Mouse (Mus musculus) heart, postnatal 0 days (tissue): ENCODE measurements around the gene Hsdl1. TPM values are rescaled to one million over a fixed set of nuclear protein-coding genes. Genes with fewer than 3 reads are reported as not detected.

Experiments used
- ATAC-seq: fragments of 200-750 bp; cut with Nextera tagmentation; 2 replicates; pipeline ENCODE4 v1.8.0; 2017; ENCODE audit warnings: low read depth, moderate number of reproducible peaks, moderate library complexity; ENCODE audit not compliant: insufficient read depth
- DNase-seq: peaks from one replicate; pipeline ENCODE4 v3.0.0-alpha.2; 2016; ENCODE audit warnings: low spot score
- H3K27ac ChIP-seq: fragments of 300-500 bp; sonication (generic); 2 replicates; pipeline ENCODE4 v1.5.1; 2014; ENCODE audit warnings: low read depth, mild to moderate bottlenecking
- H3K27me3 ChIP-seq: fragments of 300-500 bp; sonication (generic); 2 replicates; pipeline ENCODE4 v1.6.1; 2014; ENCODE audit warnings: low read length, mixed read lengths; ENCODE audit not compliant: control insufficient read depth, insufficient read depth
- H3K36me3 ChIP-seq: fragments of 300-500 bp; sonication (generic); replicated peaks from 2 replicates; pipeline ENCODE4 v1.6.1; 2014; ENCODE audit warnings: low read length, mixed read lengths; ENCODE audit not compliant: control insufficient read depth, insufficient read depth
- H3K4me1 ChIP-seq: fragments of 300-500 bp; sonication (generic); 2 replicates; pipeline ENCODE4 v1.6.1; 2014; ENCODE audit warnings: antibody characterized with exemption; ENCODE audit not compliant: control insufficient read depth, insufficient read depth
- H3K4me2 ChIP-seq: fragments of 300-500 bp; sonication (generic); 2 replicates; pipeline ENCODE4 v1.6.1; 2014; ENCODE audit warnings: low read depth, mild to moderate bottlenecking, low read length, moderate library complexity
- H3K4me3 ChIP-seq: fragments of 300-500 bp; sonication (generic); 2 replicates; pipeline ENCODE4 v1.5.1; 2014; ENCODE audit warnings: low read depth, low read length
- H3K9ac ChIP-seq: fragments of 300-500 bp; sonication (generic); replicated peaks from 2 replicates; pipeline ENCODE4 v1.6.1; 2014; ENCODE audit warnings: low read depth, low read length, mixed read lengths
- H3K9me3 ChIP-seq: fragments of 300-500 bp; sonication (generic); replicated peaks from 2 replicates; pipeline ENCODE4 v1.6.1; 2016; ENCODE audit warnings: low read length; ENCODE audit not compliant: control insufficient read depth
- CTCF ChIP-seq: IDR thresholded peaks from 2 replicates; pipeline ENCODE4 v1.5.1; 2016; ENCODE audit warnings: antibody characterized with exemption, control low read depth, low read depth
- EP300 ChIP-seq: IDR thresholded peaks from 2 replicates; pipeline ENCODE4 v1.6.1; 2016; ENCODE audit warnings: antibody characterized with exemption, low read depth
- WGBS: fragments of 180-500 bp; shearing (Covaris S2); extraction: QIAGEN DNeasy Blood & Tissue Kit; methylation state at CpG from one replicate; pipeline ENCODE4 v1.1.7; 2014; 5-methylcytosine and 5-hydroxymethylcytosine counted together
- polyA plus RNA-seq: library from polyadenylated mRNA; unstranded; fragments of >200 nt; fragmentation: Nextera tagmentation; extraction: Ambion mirVana; gene quantifications from 2 replicates; pipeline ENCODE4 v1.2.1, GENCODE M21; 2015
- total RNA-seq: library from RNA; depleted of rRNA; stranded (reverse); fragments of >200 nt; gene quantifications from 2 replicates; pipeline ENCODE4 v1.2.3, GENCODE M21; 2014; ENCODE audit warnings: low replicate concordance

The Hsdl1 gene
- total and polyA plus RNA-seq, 2 experiments from 2014 or later, result 20.6 to 36.3 TPM

DNA sequence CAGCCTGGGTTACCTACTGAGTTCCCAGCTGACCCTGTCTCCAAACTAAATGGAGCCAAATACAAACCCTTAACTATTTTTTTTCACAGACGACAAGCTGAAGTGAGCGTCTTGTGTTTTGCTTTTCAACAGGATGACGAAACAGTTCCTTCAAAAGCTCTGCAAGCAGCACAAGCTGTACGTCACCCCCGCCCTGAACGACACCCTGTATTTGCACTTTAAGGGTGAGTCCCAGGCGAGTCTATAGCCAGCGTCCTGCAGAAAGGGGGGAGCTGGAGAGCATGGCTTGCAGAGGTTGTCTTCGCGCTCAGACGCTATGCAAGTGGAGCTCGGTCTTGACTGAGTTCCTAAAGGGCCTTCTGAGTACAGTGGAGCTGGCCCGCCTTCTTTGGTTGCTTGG, 4.1 kb upstream of the Hsdl1 start:
- ATAC-seq (no peak), DNase-seq (no peak)
- 61% methylated on average over 13 of the region's 13 CpGs for WGBS
- Histone ChIP-seq H3K36me3 (no peaks in the 10 kb centered on the region), H3K4me3 (no peak overlapping the region), H3K9me3 (no peaks in the 10 kb centered on the region), H3K9ac (no peak overlapping the region), H3K27me3 (0 out of 2 replicates have a peak, but pooled peaks cover 12% of the 10 kb centered on the region), H3K27ac (no peak overlapping the region), H3K4me1 (peaks cover 6% of the 10 kb centered on the region; the same call in 1 of the 2 replicates), H3K4me2 (no peak overlapping the region)
- TF ChIP-seq EP300 (no peak), CTCF (no peak)

DNA sequence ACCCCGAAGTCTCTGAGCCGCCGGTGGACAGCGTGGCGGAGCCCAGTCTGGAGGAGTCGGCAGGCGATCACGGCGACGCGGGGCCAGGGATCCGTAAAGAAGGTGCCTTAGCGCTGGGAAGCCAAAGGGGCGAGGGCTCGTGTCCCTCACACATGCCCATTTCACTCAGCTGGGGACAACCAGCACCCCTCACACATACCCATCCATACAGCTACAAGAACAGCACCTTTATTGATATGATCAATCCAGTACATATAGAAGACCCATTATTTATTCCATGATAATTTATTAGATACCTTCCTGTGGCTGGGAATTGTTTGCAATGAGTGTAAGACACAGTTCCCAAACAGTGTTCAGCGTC, 363 bp upstream of the Hsdl1 start:
- TF ChIP-seq CTCF, result no peak
- TF ChIP-seq EP300, result no peak
- H3K9ac ChIP-seq, result peak overlapping the region; percentile 71; the same call in 1 of the 2 replicates
- peak overlapping the region; percentile 78 for H3K4me3 ChIP-seq
- DNase-seq, result no peak
- H3K36me3 ChIP-seq, result no peaks in the 10 kb centered on the region
- 0 out of 2 replicates have a peak, but pooled peaks cover 12% of the 10 kb centered on the region for H3K27me3 ChIP-seq
- H3K9me3 ChIP-seq, result no peaks in the 10 kb centered on the region
- peaks cover 10% of the 10 kb centered on the region; the same call in 1 of the 2 replicates for H3K4me1 ChIP-seq
- WGBS, result 2% methylated on average over 15 of the region's 16 CpGs
- no peak for ATAC-seq
- peak overlapping the region; percentile 81 for H3K4me2 ChIP-seq
- H3K27ac ChIP-seq, result no peak overlapping the region

DNA sequence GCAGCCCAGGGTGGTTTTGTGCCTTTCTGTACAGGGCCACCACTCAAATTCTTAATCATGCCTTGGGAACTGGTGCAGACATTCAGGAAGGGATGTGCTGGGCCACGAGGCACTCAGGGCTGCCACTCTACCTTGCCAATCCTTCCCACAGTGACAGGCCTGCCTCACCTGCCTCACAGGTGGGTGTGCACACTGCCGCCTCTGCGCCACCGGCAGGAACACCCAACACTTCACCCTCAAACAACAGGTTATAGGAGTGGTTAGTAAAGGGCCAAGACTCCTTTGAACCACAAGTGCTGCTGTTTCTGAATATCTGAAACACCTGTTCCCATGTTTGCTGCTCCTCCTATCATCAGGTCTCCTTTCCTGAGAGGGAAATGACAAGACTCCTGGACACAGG, 2.6 kb downstream of the Hsdl1 start:
- Histone ChIP-seq H3K36me3 (peaks cover 5% of the 10 kb centered on the region; the same call in 1 of the 2 replicates), H3K27me3 (0 out of 2 replicates have a peak, but pooled peaks cover 12% of the 10 kb centered on the region), H3K4me3 (no peak overlapping the region; the same call in 1 of the 2 replicates), H3K9ac (no peak overlapping the region), H3K4me2 (peak overlapping the region; percentile 16; the same call in 1 of the 2 replicates), H3K27ac (no peak overlapping the region), H3K4me1 (peaks cover 10% of the 10 kb centered on the region; the same call in 1 of the 2 replicates), H3K9me3 (no peaks in the 10 kb centered on the region)
- TF ChIP-seq CTCF (no peak), EP300 (no peak)
- DNase-seq (no peak), ATAC-seq (no peak)
- 78% methylated on average over 4 of the region's 4 CpGs for WGBS

DNA sequence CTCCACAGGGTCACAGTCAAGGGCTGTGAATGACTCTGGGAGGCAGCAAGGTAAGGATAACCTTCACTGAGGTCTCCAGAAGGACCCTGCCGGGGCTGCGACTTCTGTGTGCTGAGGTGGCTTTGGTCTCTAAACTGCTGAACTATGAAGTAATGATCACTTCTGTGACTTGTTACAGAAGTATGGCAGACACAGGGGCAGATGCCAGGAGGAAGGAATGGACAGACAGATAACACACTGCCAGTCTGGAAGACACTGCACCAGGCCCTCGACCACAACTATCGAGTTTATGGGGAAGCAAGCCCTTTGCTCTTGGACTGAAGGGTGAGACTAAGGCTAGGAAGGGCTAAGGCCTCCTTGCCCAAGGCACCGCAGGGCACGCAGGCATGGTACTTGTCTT, 3.8 kb downstream of the Hsdl1 start:
- H3K27ac ChIP-seq, result no peak overlapping the region; the same call in 1 of the 2 replicates
- no peak overlapping the region for H3K4me3 ChIP-seq
- H3K4me1 ChIP-seq, result peaks cover 10% of the 10 kb centered on the region; the same call in 1 of the 2 replicates
- TF ChIP-seq EP300 (no peak), CTCF (no peak)
- WGBS, result 67% methylated on average over 6 of the region's 6 CpGs
- DNase-seq (no peak), ATAC-seq (no peak)
- peaks cover 13% of the 10 kb centered on the region for H3K36me3 ChIP-seq
- H3K9me3 ChIP-seq, result no peaks in the 10 kb centered on the region
- H3K4me2 ChIP-seq, result no peak overlapping the region; the same call in 1 of the 2 replicates
- H3K27me3 ChIP-seq, result 0 out of 2 replicates have a peak, but pooled peaks cover 5% of the 10 kb centered on the region
- H3K9ac ChIP-seq, result no peak overlapping the region; the same call in 1 of the 2 replicates

DNA sequence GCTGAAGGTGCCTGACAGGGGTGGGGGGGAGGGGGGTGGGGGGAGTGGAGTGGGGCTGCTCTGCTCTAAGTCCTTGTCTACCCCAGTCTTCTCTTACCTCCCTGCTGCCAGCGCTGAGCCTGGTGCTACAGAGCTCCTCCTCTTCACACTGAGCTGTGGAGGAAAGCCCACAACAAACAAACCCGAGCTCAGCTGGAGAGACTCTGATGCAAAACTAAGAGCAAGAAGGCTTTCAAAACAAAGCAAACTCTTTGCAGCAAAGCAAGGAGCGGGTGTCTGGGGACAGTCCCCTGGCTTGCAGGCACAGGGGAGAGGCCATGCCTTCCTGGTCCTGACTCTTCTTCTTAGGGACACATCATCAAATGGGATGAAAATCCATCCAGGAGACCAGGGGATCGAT, 5.1 kb downstream of the Hsdl1 start:
- H3K9ac ChIP-seq, result no peak overlapping the region; the same call in 1 of the 2 replicates
- TF ChIP-seq EP300, result no peak
- TF ChIP-seq CTCF, result no peak

DNA sequence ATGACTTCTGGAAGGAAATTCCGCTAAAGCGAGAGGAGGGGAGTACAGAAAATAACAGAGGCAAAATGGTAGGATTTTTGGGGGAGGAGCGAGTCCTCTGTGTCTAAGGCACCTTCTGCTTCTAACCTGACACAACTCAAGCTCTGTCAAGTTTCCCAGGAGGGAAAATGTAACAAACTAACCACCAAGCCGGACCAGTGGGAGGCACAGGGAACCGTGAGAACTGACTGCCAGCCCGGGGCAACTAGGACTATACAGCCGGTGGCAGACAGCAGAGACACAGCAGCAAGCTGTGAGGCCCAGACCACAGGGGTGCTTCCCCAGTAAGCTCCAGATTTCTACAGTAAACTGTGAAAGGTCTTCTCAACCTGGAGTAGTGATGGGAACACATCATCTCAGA, 6.0 kb downstream of the Hsdl1 start:
- no peak overlapping the region; the same call in 1 of the 2 replicates for H3K4me2 ChIP-seq
- H3K9me3 ChIP-seq, result no peaks in the 10 kb centered on the region
- DNase-seq, result no peak
- H3K27ac ChIP-seq, result no peak overlapping the region
- H3K4me3 ChIP-seq, result no peak overlapping the region
- H3K4me1 ChIP-seq, result peaks cover 2% of the 10 kb centered on the region; the same call in 1 of the 2 replicates
- H3K9ac ChIP-seq, result no peak overlapping the region
- 67% methylated on average over 7 of the region's 7 CpGs for WGBS
- ATAC-seq, result no peak
- TF ChIP-seq CTCF, result no peak
- TF ChIP-seq EP300, result no peak
- H3K27me3 ChIP-seq, result no peaks in the 10 kb centered on the region
- H3K36me3 ChIP-seq, result peaks cover 32% of the 10 kb centered on the region

More for the DNA sequence above, 5.1 kb downstream of the Hsdl1 start:
- peak overlapping the region; percentile 60; the same call in 1 of the 2 replicates for H3K27ac ChIP-seq
- WGBS, result 51% methylated on average over 4 of the region's 4 CpGs
- H3K4me2 ChIP-seq, result no peak overlapping the region
- peaks cover 6% of the 10 kb centered on the region; the same call in 1 of the 2 replicates for H3K4me1 ChIP-seq
- H3K4me3 ChIP-seq, result no peak overlapping the region
- DNase-seq (no peak), ATAC-seq (no peak)
- H3K9me3 ChIP-seq, result no peaks in the 10 kb centered on the region
- no peaks in the 10 kb centered on the region for H3K27me3 ChIP-seq
- peaks cover 24% of the 10 kb centered on the region for H3K36me3 ChIP-seq
